Mouse (Mus musculus): ENCODE measurements around the gene Zswim2. TPM values are rescaled to one million over a fixed set of nuclear protein-coding genes. Genes with fewer than 3 reads are reported as not detected.
"Not testable (repeated sequence)": the region's sequence is repeated elsewhere in the genome, so short reads cannot be mapped to it uniquely, and the experiment has no call there.

Gene Zswim2
- not detected for total RNA-seq (2022)

- no peak for DNase-seq
Measured at GRCm38 (mm10) chr2:83940931-83941361, at the start of gene Zswim2. Gene Zswim2, minus strand, starts transcription at chr2:83941228.

- DNase-seq, result not testable (repeated sequence)
Measured at GRCm38 (mm10) chr2:83990253-83990652, 49.2 kb upstream of the Zswim2 start, which contains the start of gene Gm13691. Gene Gm13691, plus strand, starts transcription at chr2:83990553.

- not testable (repeated sequence) for DNase-seq
Measured at GRCm38 (mm10) chr2:83984443-83984842, 43.4 kb upstream of the Zswim2 start, which contains the start of gene Gm13697. Gene Gm13697, plus strand, starts transcription at chr2:83984743.

- DNase-seq, result not testable (repeated sequence)
Measured at GRCm38 (mm10) chr2:83978633-83979032, 37.6 kb upstream of the Zswim2 start, which contains the start of gene Gm13694. Gene Gm13694, plus strand, starts transcription at chr2:83978933.

- not testable (repeated sequence) for DNase-seq
Measured at GRCm38 (mm10) chr2:83972823-83973222, 31.8 kb upstream of the Zswim2 start, which contains the start of gene Gm13696. Gene Gm13696, plus strand, starts transcription at chr2:83973123.

GRCm38 (mm10) chr2:83967013-83967412 is 26.0 kb upstream of the Zswim2 start, which contains the start of gene Gm13695:
Gene Gm13695, plus strand, starts transcription at chr2:83967313.
- DNase-seq, result not testable (repeated sequence)

- DNase-seq, result not testable (repeated sequence)
Measured at GRCm38 (mm10) chr2:83961203-83961602, 20.2 kb upstream of the Zswim2 start, which contains the start of gene Gm13693. Gene Gm13693, plus strand, starts transcription at chr2:83961503.

GRCm38 (mm10) chr2:83955393-83955792 is 14.4 kb upstream of the Zswim2 start, which contains the start of gene Gm13698:
Gene Gm13698, plus strand, starts transcription at chr2:83955693.
- not testable (repeated sequence) for DNase-seq

GRCm38 (mm10) chr2:83941792-83942191 is 764 bp upstream of the Zswim2 start:
- DNase-seq, result no peak

- DNase-seq, result no peak
Measured at GRCm38 (mm10) chr2:83941378-83941777, 350 bp upstream of the Zswim2 start.

- DNase-seq, result no peak
Measured at GRCm38 (mm10) chr2:83929478-83930088, 11.4 kb downstream of the Zswim2 start.

- DNase-seq, result no peak
Measured at GRCm38 (mm10) chr2:83901896-83902540, 39.0 kb downstream of the Zswim2 start.

GRCm38 (mm10) chr2:83893701-83894100 is 47.3 kb downstream of the Zswim2 start:
- DNase-seq, result no peak

GRCm38 (mm10) chr2:83883850-83884420 is 57.1 kb downstream of the Zswim2 start:
- DNase-seq, result no peak

Other genes starting within 250 kb of the Zswim2 start
- gene Itgav, start 216.8 kb downstream of the Zswim2 start, total RNA-seq (2022), result 100 to 1,000 TPM; 115 to 144 (median 126) TPM
- gene Fam171b, start 128.6 kb downstream of the Zswim2 start, total RNA-seq (2022), result 1 to 10 TPM; 4.4 to 8.6 (median 6.0) TPM
- gene Gm13698, start 14.5 kb upstream of the Zswim2 start, total RNA-seq (2022), result 1 to 10 TPM; 1.4 to 2.5 (median 1.7) TPM
- gene Gm13693, start 20.3 kb upstream of the Zswim2 start, total RNA-seq (2022), result 1 to 10 TPM; 1.4 to 2.5 (median 1.7) TPM
- gene Gm13695, start 26.1 kb upstream of the Zswim2 start, total RNA-seq (2022), result 1 to 10 TPM in 2 of 4 experiments, not detected in 2; 1.2 to 1.6 TPM
- gene Gm13696, start 31.9 kb upstream of the Zswim2 start, total RNA-seq (2022), result 1 to 10 TPM; 1.4 to 2.5 (median 1.7) TPM
- gene Gm13694, start 37.7 kb upstream of the Zswim2 start, total RNA-seq (2022), result 1 to 10 TPM; 1.4 to 2.5 (median 1.7) TPM
- gene Gm13697, start 43.5 kb upstream of the Zswim2 start, total RNA-seq (2022), result 1 to 10 TPM; 1.4 to 2.5 (median 1.7) TPM
- 1 to 10 TPM; 1.4 to 2.5 (median 1.7) TPM for gene Gm13691, start 49.3 kb upstream of the Zswim2 start, total RNA-seq (2022)